Mouse (Mus musculus): ENCODE results near the gene Map9.
"Not testable (repeated sequence)": the region's sequence is repeated elsewhere in the genome, so short reads cannot be mapped to it uniquely, and the experiment has no call there.

The Map9 gene

DNA sequence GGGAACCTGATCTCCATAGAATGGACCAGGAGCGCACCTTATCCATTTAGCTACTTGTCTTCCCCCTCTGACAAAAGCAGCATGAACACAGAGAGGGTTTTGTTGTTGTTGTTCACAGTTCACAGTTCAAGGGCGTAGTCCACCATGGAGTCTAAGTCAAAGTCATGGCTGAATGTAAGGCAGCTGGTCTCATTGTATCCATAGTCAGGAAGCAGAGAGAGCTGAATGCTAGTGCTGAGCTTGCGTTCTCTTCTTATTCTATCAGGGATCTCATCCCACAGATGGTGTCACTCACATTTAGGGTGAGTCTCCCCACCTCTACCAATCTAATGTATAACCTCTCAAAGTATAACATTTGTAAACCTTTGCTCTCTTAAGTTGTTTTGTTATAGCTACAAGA lies 60.1 kb downstream of the Map9 start:
- no peak for DNase-seq

DNA sequence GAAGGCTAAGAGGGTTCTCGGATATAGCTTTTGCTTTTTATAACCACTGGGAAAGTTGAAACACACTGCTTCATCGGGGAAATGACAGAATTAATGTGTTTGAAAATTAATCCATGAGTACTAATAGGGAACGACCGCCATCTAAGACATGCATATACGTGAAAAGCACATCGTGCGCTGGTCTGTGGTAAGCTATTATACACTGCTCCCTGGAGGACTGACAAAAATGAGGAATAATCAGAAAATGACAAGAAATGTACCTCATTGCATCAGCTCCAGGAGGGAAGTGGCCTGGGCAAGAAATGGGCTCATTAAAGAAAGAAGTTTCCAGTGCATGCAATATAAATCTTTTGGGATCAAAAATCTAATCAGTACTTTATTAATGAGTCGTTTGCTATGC lies 77.5 kb downstream of the Map9 start:
- DNase-seq = no peak

DNA sequence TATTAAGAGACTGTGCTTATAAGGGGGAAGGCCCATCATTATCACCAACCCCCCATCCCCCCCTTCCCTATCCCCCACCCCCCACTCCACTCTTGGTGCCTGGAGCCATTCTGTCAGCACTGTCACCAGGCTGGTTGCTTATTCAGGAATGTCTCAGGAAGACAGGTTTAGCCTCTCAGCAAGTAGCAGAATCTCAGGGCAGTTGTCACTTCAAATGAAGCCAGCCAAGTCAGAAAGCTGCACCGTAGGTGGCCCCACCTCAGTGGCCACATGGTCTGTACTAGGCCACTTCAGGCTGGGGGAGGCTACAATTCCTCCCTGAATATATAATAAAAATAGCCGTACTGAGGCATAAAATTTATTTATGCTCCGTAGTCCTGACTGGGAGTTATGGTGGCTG lies 83.1 kb downstream of the Map9 start:
- no peak for DNase-seq

DNA sequence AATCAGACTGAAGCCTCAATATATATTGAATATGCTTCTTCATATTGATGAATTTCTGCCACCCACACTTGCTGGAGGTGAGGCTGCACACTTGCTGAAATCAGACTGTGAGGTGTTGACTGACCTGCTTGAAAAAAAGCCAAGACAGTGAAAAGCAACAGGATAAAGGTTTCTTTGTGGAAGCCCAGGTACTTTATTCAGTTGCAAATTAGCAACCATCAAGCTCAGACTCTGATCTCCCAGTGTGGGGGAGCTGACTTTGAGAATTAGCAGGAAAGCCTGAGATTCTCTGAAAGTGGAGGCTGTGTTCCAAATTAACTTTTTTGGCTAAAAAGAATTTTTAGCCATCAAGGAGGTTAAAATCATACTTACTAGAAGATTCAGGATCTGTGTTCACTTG lies 83.8 kb downstream of the Map9 start:
- not testable (repeated sequence) for DNase-seq
